Mouse (Mus musculus): ENCODE measurements around the gene Tmem230. TPM values are rescaled to one million over a fixed set of nuclear protein-coding genes. Genes with fewer than 3 reads are reported as not detected.
"Not testable (repeated sequence)": the region's sequence is repeated elsewhere in the genome, so short reads cannot be mapped to it uniquely, and the experiment has no call there.

Tmem230 gene
- polyA plus RNA-seq, 2 experiments, result 11.8 to 15.7 TPM

GRCm38 (mm10) chr2:132243370-132243769 lies 4.2 kb downstream of the Tmem230 start:
- no peak for TF ChIP-seq EP300 (IDR thresholded peaks at IDR 0.05; ENCODE audit: low read depth)
- no peak for TF ChIP-seq CTCF (IDR thresholded peaks at IDR 0.05; ENCODE audit: low read depth)
- no peak for ATAC-seq (ENCODE audit: insufficient read depth)
- 91% methylated on average over 3 of the region's 3 CpGs for WGBS (ENCODE audit: insufficient replicate concordance)
- Histone ChIP-seq H3K4me2 (ENCODE audit: low read depth) (no peak overlapping the region), H3K27ac (no peak overlapping the region), H3K9me3 (ENCODE audit: control insufficient read depth, low read length) (no peaks in the 10 kb centered on the region), H3K4me1 (replicated peaks; ENCODE audit: control insufficient read depth in 2 of 2, insufficient read depth in 2 of 2, low read length in 1 of 2) (peaks cover 7 to 9% of the 10 kb centered on the region in 2 experiments), H3K9ac (replicated peaks) (no peak overlapping the region), H3K4me3 (ENCODE audit: insufficient read depth in 1 of 2, low read depth in 2 of 2, low read length in 2 of 2) (no peak overlapping the region), H3K36me3 (replicated peaks; ENCODE audit: control insufficient read depth, insufficient read depth, low read depth) (peaks cover 53% of the 10 kb centered on the region), H3K27me3 (ENCODE audit: control insufficient read depth, insufficient read depth, low read length) (no peaks in the 10 kb centered on the region)
- DNase-seq (ENCODE audit: low read depth in 3 of 3, low spot score in 3 of 3), result no peak

GRCm38 (mm10) chr2:132240457-132240856 lies 7.2 kb downstream of the Tmem230 start:
- DNase-seq (ENCODE audit: low read depth in 3 of 3, low spot score in 3 of 3); H3K4me2 ChIP-seq (ENCODE audit: low read depth): not testable (repeated sequence)
- TF ChIP-seq CTCF (IDR thresholded peaks at IDR 0.05; ENCODE audit: low read depth), result peak; percentile 68

GRCm38 (mm10) chr2:132239434-132239833 lies 8.2 kb downstream of the Tmem230 start:
- not testable (repeated sequence) for H3K4me1 ChIP-seq (replicated peaks; ENCODE audit: control insufficient read depth in 2 of 2, insufficient read depth in 2 of 2, low read length in 1 of 2); H3K9ac ChIP-seq (replicated peaks); H3K4me3 ChIP-seq (ENCODE audit: insufficient read depth in 1 of 2, low read depth in 2 of 2, low read length in 2 of 2); H3K27ac ChIP-seq; H3K27me3 ChIP-seq (ENCODE audit: control insufficient read depth, insufficient read depth, low read length); ATAC-seq (ENCODE audit: insufficient read depth); H3K4me2 ChIP-seq (ENCODE audit: low read depth); H3K9me3 ChIP-seq (ENCODE audit: control insufficient read depth, low read length); DNase-seq (ENCODE audit: low read depth in 3 of 3, low spot score in 3 of 3)
- WGBS (ENCODE audit: insufficient replicate concordance), result 67% methylated on average over 3 of the region's 3 CpGs
- H3K36me3 ChIP-seq (replicated peaks; ENCODE audit: control insufficient read depth, insufficient read depth, low read depth), result peaks cover 31% of the 10 kb centered on the region

More at GRCm38 (mm10) chr2:132240457-132240856, 7.2 kb downstream of the Tmem230 start:
- H3K36me3 ChIP-seq (replicated peaks; ENCODE audit: control insufficient read depth, insufficient read depth, low read depth), result peaks cover 41% of the 10 kb centered on the region
- H3K4me3 ChIP-seq (ENCODE audit: insufficient read depth in 1 of 2, low read depth in 2 of 2, low read length in 2 of 2); H3K27me3 ChIP-seq (ENCODE audit: control insufficient read depth, insufficient read depth, low read length); H3K4me1 ChIP-seq (replicated peaks; ENCODE audit: control insufficient read depth in 2 of 2, insufficient read depth in 2 of 2, low read length in 1 of 2); H3K27ac ChIP-seq; H3K9ac ChIP-seq (replicated peaks); H3K9me3 ChIP-seq (ENCODE audit: control insufficient read depth, low read length): not testable (repeated sequence)
- ATAC-seq (ENCODE audit: insufficient read depth), result peak; percentile 42; the same call in 1 of the 2 replicates
- WGBS (ENCODE audit: insufficient replicate concordance), result 35% methylated on average over 7 of the region's 10 CpGs

GRCm38 (mm10) chr2:132235975-132236374 lies 11.6 kb downstream of the Tmem230 start:
- peaks cover 0 to 2% of the 10 kb centered on the region in 2 experiments; a peak in 1 of 4 replicates for H3K4me1 ChIP-seq (replicated peaks; ENCODE audit: control insufficient read depth in 2 of 2, insufficient read depth in 2 of 2, low read length in 1 of 2)
- no peak overlapping the region for H3K9ac ChIP-seq (replicated peaks)
- no peak overlapping the region for H3K4me2 ChIP-seq (ENCODE audit: low read depth)
- 60% methylated on average over 7 of the region's 7 CpGs for WGBS (ENCODE audit: insufficient replicate concordance)
- ATAC-seq (ENCODE audit: insufficient read depth), result no peak
- H3K36me3 ChIP-seq (replicated peaks; ENCODE audit: control insufficient read depth, insufficient read depth, low read depth), result peaks cover 3% of the 10 kb centered on the region; the same call in 1 of the 2 replicates
- no peak overlapping the region for H3K4me3 ChIP-seq (ENCODE audit: insufficient read depth in 1 of 2, low read depth in 2 of 2, low read length in 2 of 2)
- no peak overlapping the region for H3K27ac ChIP-seq
- no peaks in the 10 kb centered on the region for H3K27me3 ChIP-seq (ENCODE audit: control insufficient read depth, insufficient read depth, low read length)
- TF ChIP-seq CTCF (IDR thresholded peaks at IDR 0.05; ENCODE audit: low read depth) (no peak), EP300 (IDR thresholded peaks at IDR 0.05; ENCODE audit: low read depth) (no peak)
- no peak for DNase-seq (ENCODE audit: low read depth in 3 of 3, low spot score in 3 of 3)
- no peaks in the 10 kb centered on the region for H3K9me3 ChIP-seq (ENCODE audit: control insufficient read depth, low read length)

GRCm38 (mm10) chr2:132235291-132235690 lies 12.3 kb downstream of the Tmem230 start:
- WGBS (ENCODE audit: insufficient replicate concordance), result 34% methylated on average over 2 of the region's 2 CpGs

More at GRCm38 (mm10) chr2:132235291-132235690, 12.3 kb downstream of the Tmem230 start:
- Histone ChIP-seq H3K9me3 (ENCODE audit: control insufficient read depth, low read length) (no peaks in the 10 kb centered on the region), H3K9ac (replicated peaks) (no peak overlapping the region), H3K27ac (no peak overlapping the region), H3K4me3 (ENCODE audit: insufficient read depth in 1 of 2, low read depth in 2 of 2, low read length in 2 of 2) (no peak overlapping the region), H3K27me3 (ENCODE audit: control insufficient read depth, insufficient read depth, low read length) (no peaks in the 10 kb centered on the region), H3K4me1 (replicated peaks; ENCODE audit: control insufficient read depth in 2 of 2, insufficient read depth in 2 of 2, low read length in 1 of 2) (no peaks in the 10 kb centered on the region; a peak in 1 of 4 replicates), H3K36me3 (replicated peaks; ENCODE audit: control insufficient read depth, insufficient read depth, low read depth) (no peaks in the 10 kb centered on the region), H3K4me2 (ENCODE audit: low read depth) (no peak overlapping the region)
- DNase-seq (ENCODE audit: low read depth in 3 of 3, low spot score in 3 of 3) (no peak), ATAC-seq (ENCODE audit: insufficient read depth) (no peak)
- no peak for TF ChIP-seq EP300 (IDR thresholded peaks at IDR 0.05; ENCODE audit: low read depth)
- no peak for TF ChIP-seq CTCF (IDR thresholded peaks at IDR 0.05; ENCODE audit: low read depth)
